Mouse (Mus musculus) liver, postnatal 0 days (tissue): ENCODE measurements at regions not wholly inside any gene's neighbourhood (a gene's known extent, or its start where the extent isn't known, plus 50 kb on each side); places are given as distances from the start of the nearest gene placed in this dataset.

ENCODE experiments used
- CTCF ChIP-seq: sonication (generic); IDR thresholded peaks from 2 replicates; pipeline ENCODE4 v1.5.1; 2016; ENCODE audit warnings: antibody characterized with exemption, low read depth
- EP300 ChIP-seq: IDR thresholded peaks from 2 replicates; pipeline ENCODE4 v1.6.1; 2016; ENCODE audit warnings: antibody characterized with exemption, low read depth, mild to moderate bottlenecking

- TF ChIP-seq CTCF (no peak), EP300 (no peak)
These were observed 583.2 kb upstream of the Nrp1 start for GRCm38 (mm10) chr8:127775160-127775559.
